7 mouse cellular contexts compared by ENCODE assay signal in the genomic region with DNA sequence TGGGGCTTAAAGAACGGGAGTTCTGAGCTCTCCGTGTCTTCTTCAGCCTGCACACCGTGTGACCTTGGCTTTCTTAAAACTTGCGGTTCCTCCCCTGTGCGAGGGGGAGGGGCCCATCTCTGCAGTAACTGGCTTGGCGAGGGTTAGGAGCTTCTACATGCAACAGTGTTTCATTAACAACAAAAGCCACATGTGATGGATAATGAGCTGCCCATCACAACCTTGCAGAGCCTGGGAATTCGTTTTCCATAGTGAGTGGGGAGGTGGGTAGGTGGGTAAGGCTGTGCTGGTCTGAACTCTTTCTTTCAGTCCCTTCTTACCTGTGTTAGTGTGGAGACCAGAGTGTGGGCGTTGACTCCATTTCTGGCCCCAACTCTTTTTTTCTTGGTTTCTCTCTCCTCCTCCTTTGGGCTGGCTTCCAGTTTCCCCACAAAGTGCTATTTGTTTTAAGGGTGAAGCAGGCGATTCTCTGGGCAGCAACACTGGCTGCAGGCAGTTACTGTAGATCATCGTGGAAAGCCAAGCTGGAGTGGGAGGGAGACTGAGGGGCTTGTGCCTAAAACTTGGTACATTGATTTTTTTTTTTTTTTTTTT. TPM values are rescaled to one million over a fixed set of nuclear protein-coding genes. Genes with fewer than 3 reads are reported as not detected.
DNase-seq lines count a peak whose midpoint lies in the region; ATAC-seq and TF ChIP-seq lines count a peak whose summit lies in the region.

No protein-coding gene starts in this region.

- WGBS in midbrain, embryonic 13.5 days: 54% methylated on average over 10 of the region's 10 CpGs
- WGBS in midbrain, embryonic 11.5 days: 70% methylated on average over 10 of the region's 10 CpGs
- WGBS in embryonic facial prominence, embryonic 14.5 days: 27% methylated on average over 10 of the region's 10 CpGs
- 39% methylated on average over 10 of the region's 10 CpGs for WGBS in kidney, embryonic 16.5 days
- 55% methylated on average over 10 of the region's 10 CpGs for WGBS in midbrain, postnatal 0 days

- 0 out of 2 replicates have a peak, but pooled peaks cover 6% of the 10 kb centered on the region for H3K36me3 ChIP-seq in midbrain, embryonic 13.5 days
- H3K36me3 ChIP-seq in midbrain, embryonic 11.5 days (ENCODE audit: control insufficient read depth, insufficient read depth, low read length): no peaks in the 10 kb centered on the region
- H3K36me3 ChIP-seq in embryonic facial prominence, embryonic 14.5 days (ENCODE audit: control insufficient read depth, insufficient read depth, low read length): no peaks in the 10 kb centered on the region
- no peaks in the 10 kb centered on the region; the same call in 1 of the 2 replicates for H3K36me3 ChIP-seq in kidney, embryonic 16.5 days (ENCODE audit: insufficient read depth, low read length)
- H3K36me3 ChIP-seq in midbrain, postnatal 0 days (ENCODE audit: insufficient read depth, low read length): no peaks in the 10 kb centered on the region

- peaks cover 35% of the 10 kb centered on the region for H3K4me1 ChIP-seq in midbrain, embryonic 13.5 days (replicated peaks)
- no peaks in the 10 kb centered on the region for H3K4me1 ChIP-seq in midbrain, embryonic 11.5 days (ENCODE audit: control insufficient read depth, insufficient read depth, low read length)
- H3K4me1 ChIP-seq in embryonic facial prominence, embryonic 14.5 days (ENCODE audit: control insufficient read depth, insufficient read depth, low read length): peaks cover 26% of the 10 kb centered on the region
- H3K4me1 ChIP-seq in kidney, embryonic 16.5 days (ENCODE audit: insufficient read depth, low read length): peaks cover 49% of the 10 kb centered on the region
- no peaks in the 10 kb centered on the region for H3K4me1 ChIP-seq in midbrain, postnatal 0 days (ENCODE audit: insufficient read depth, low read length)

- DNase-seq in midbrain, embryonic 11.5 days (ENCODE audit: low spot score, missing footprints): no peak
- peak; percentile 90 for DNase-seq in embryonic facial prominence, embryonic 14.5 days (ENCODE audit: low spot score)
- DNase-seq in midbrain, postnatal 0 days (ENCODE audit: low spot score): peak; percentile 77
- no peak for DNase-seq in gastrocnemius, postnatal 14 days

- no peak for TF ChIP-seq CTCF in midbrain, postnatal 0 days (IDR thresholded peaks at IDR 0.05)

- H3K4me2 ChIP-seq in midbrain, embryonic 13.5 days (replicated peaks): no peak overlapping the region
- no peak overlapping the region for H3K4me2 ChIP-seq in midbrain, embryonic 11.5 days
- H3K4me2 ChIP-seq in embryonic facial prominence, embryonic 14.5 days (ENCODE audit: low read depth, low read length): peak overlapping the region; percentile 35
- no peak overlapping the region for H3K4me2 ChIP-seq in kidney, embryonic 16.5 days (replicated peaks; ENCODE audit: low read depth, low read length)
- H3K4me2 ChIP-seq in midbrain, postnatal 0 days (ENCODE audit: low read depth, low read length, poor library complexity, severe bottlenecking): no peak overlapping the region

- H3K27ac ChIP-seq in midbrain, embryonic 13.5 days: peak overlapping the region; percentile 47; the same call in 1 of the 2 replicates
- no peak overlapping the region for H3K27ac ChIP-seq in midbrain, embryonic 11.5 days (ENCODE audit: low read depth, low read length)
- peak overlapping the region; percentile 80 for H3K27ac ChIP-seq in embryonic facial prominence, embryonic 14.5 days (replicated peaks; ENCODE audit: low read depth, low read length)
- H3K27ac ChIP-seq in kidney, embryonic 16.5 days (ENCODE audit: low read length): peak overlapping the region; percentile 0; the same call in 1 of the 2 replicates
- H3K27ac ChIP-seq in midbrain, postnatal 0 days (ENCODE audit: low read depth, low read length): 0 out of 2 replicates have a peak overlapping the region, but pooled peaks have one; percentile 8

- peak; percentile 59; the same call in 1 of the 2 replicates for ATAC-seq in midbrain, embryonic 13.5 days
- no peak for ATAC-seq in midbrain, embryonic 11.5 days (ENCODE audit: low FRiP score)
- peak; percentile 54; the same call in 1 of the 2 replicates for ATAC-seq in embryonic facial prominence, embryonic 14.5 days (ENCODE audit: low read depth)
- no peak for ATAC-seq in kidney, embryonic 16.5 days (ENCODE audit: low FRiP score, low TSS enrichment)
- 0 out of 2 replicates have a peak, but pooled peaks have one; percentile 21 for ATAC-seq in midbrain, postnatal 0 days (ENCODE audit: low FRiP score)
- ATAC-seq in erythroblast, adult 5-6 weeks (replicated peaks; ENCODE audit: low FRiP score, poor library complexity, severe bottlenecking): no peak

- intact Hi-C loops in gastrocnemius, postnatal 14 days (cut with DNase I; ENCODE audit: low total_unique reads): no loop called here

- H3K9me3 ChIP-seq in midbrain, embryonic 13.5 days: no peaks in the 10 kb centered on the region
- no peaks in the 10 kb centered on the region for H3K9me3 ChIP-seq in midbrain, embryonic 11.5 days (ENCODE audit: control insufficient read depth, low read length)
- no peaks in the 10 kb centered on the region for H3K9me3 ChIP-seq in embryonic facial prominence, embryonic 14.5 days (ENCODE audit: control insufficient read depth, low read length)
- no peaks in the 10 kb centered on the region for H3K9me3 ChIP-seq in kidney, embryonic 16.5 days (ENCODE audit: low read length)
- no peaks in the 10 kb centered on the region for H3K9me3 ChIP-seq in midbrain, postnatal 0 days (ENCODE audit: low read length)

- no peak overlapping the region for H3K4me3 ChIP-seq in midbrain, embryonic 13.5 days (replicated peaks)
- no peak overlapping the region for H3K4me3 ChIP-seq in midbrain, embryonic 11.5 days (ENCODE audit: low read depth, low read length)
- no peak overlapping the region for H3K4me3 ChIP-seq in embryonic facial prominence, embryonic 14.5 days (ENCODE audit: low read depth, low read length)
- no peak overlapping the region for H3K4me3 ChIP-seq in kidney, embryonic 16.5 days (ENCODE audit: low read length)
- no peak overlapping the region for H3K4me3 ChIP-seq in midbrain, postnatal 0 days (ENCODE audit: low read depth, low read length)

- H3K9ac ChIP-seq in midbrain, embryonic 13.5 days (replicated peaks): no peak overlapping the region
- H3K9ac ChIP-seq in midbrain, embryonic 11.5 days (ENCODE audit: low read length): no peak overlapping the region
- H3K9ac ChIP-seq in embryonic facial prominence, embryonic 14.5 days (ENCODE audit: low read depth, low read length): no peak overlapping the region
- no peak overlapping the region for H3K9ac ChIP-seq in kidney, embryonic 16.5 days (replicated peaks; ENCODE audit: low read length)
- no peak overlapping the region for H3K9ac ChIP-seq in midbrain, postnatal 0 days (replicated peaks; ENCODE audit: low read length, poor library complexity, severe bottlenecking)

- H3K27me3 ChIP-seq in midbrain, embryonic 13.5 days: no peaks in the 10 kb centered on the region
- H3K27me3 ChIP-seq in midbrain, embryonic 11.5 days (ENCODE audit: control insufficient read depth, insufficient read depth, low read length): no peaks in the 10 kb centered on the region
- H3K27me3 ChIP-seq in embryonic facial prominence, embryonic 14.5 days (replicated peaks; ENCODE audit: control insufficient read depth, insufficient read depth, low read length): no peaks in the 10 kb centered on the region
- H3K27me3 ChIP-seq in kidney, embryonic 16.5 days (ENCODE audit: insufficient read depth, low read length): no peaks in the 10 kb centered on the region
- H3K27me3 ChIP-seq in midbrain, postnatal 0 days (ENCODE audit: insufficient read depth, low read length): no peaks in the 10 kb centered on the region

RNA-seq across cellular contexts. Expression of gene Lrrc8d, which starts 15.9 kb away (rescaled TPM):
- polyA plus RNA-seq in midbrain, embryonic 13.5 days (2015; fragmentation: Nextera tagmentation; extraction: Ambion mirVana): 30.4 and 32.3 TPM in 2 replicates
- polyA plus RNA-seq in midbrain, embryonic 11.5 days (2014; fragmentation: Nextera tagmentation; extraction: Ambion mirVana): 24.5 and 28.8 TPM in 2 replicates
- 14.9 and 16.7 TPM in 2 replicates for polyA plus RNA-seq in embryonic facial prominence, embryonic 14.5 days (2014; fragmentation: Nextera tagmentation; extraction: Ambion mirVana)
- polyA plus RNA-seq in kidney, embryonic 16.5 days (2015; fragmentation: Nextera tagmentation; extraction: Ambion mirVana): 28.6 and 33.4 TPM in 2 replicates
- total RNA-seq in midbrain, postnatal 0 days (2014; rRNA removed): 18.5 and 19.1 TPM in 2 replicates
- polyA plus RNA-seq in midbrain, postnatal 0 days (2015; fragmentation: Nextera tagmentation; extraction: Ambion mirVana): 30.1 and 30.4 TPM in 2 replicates
- total RNA-seq in erythroblast, adult 5-6 weeks (2015; ENCODE audit: low replicate concordance): 11.5 and 14.4 TPM in 2 replicates
- 6.4 and 10.3 TPM in 2 replicates for total RNA-seq in erythroblast, adult 5-6 weeks (2017; ENCODE audit: low replicate concordance)
- total RNA-seq in gastrocnemius, postnatal 14 days (2021): 1 to 10 TPM; 8.0 to 8.5 TPM

Comparison
In these comparisons a context has a peak if more than half of its experiments do, and no peak if none do; other contexts are left out.
1. ATAC-seq: peak in midbrain, embryonic 13.5 days (single experiment), embryonic facial prominence, embryonic 14.5 days (single experiment) and midbrain, postnatal 0 days (single experiment); none in midbrain, embryonic 11.5 days (single experiment), kidney, embryonic 16.5 days (single experiment) and erythroblast, adult 5-6 weeks (single experiment).
2. DNase-seq: peak in embryonic facial prominence, embryonic 14.5 days (single experiment) and midbrain, postnatal 0 days (single experiment); none in midbrain, embryonic 11.5 days (single experiment) and gastrocnemius, postnatal 14 days (single experiment).